Mouse (Mus musculus) lung, adult 2 months (tissue): ENCODE results near the gene L3mbtl1. TPM values are rescaled to one million over a fixed set of nuclear protein-coding genes. Genes with fewer than 3 reads are reported as not detected.

Experiments used
- DNase-seq: peaks from one replicate; pipeline ENCODE4 v3.0.0; 2022
- H3K4me1 ChIP-seq: fragments of 200-500 bp; 2 replicates; pipeline ENCODE4 v1.6.1; 2011; ENCODE audit warnings: low read length; ENCODE audit not compliant: control insufficient read depth, insufficient read depth
- H3K4me3 ChIP-seq: fragments of 200-500 bp; replicated peaks from 2 replicates; pipeline ENCODE3; 2011; ENCODE audit warnings: low read depth, mild to moderate bottlenecking, control low read depth, low read length; ENCODE audit errors: extremely low read depth
- CTCF ChIP-seq: fragments of 200-500 bp; IDR thresholded peaks from 2 replicates; pipeline ENCODE4 v1.5.1; 2011; ENCODE audit warnings: mild to moderate bottlenecking, low read length, control low read depth; ENCODE audit not compliant: insufficient read depth
- POLR2A ChIP-seq: fragments of 200-500 bp; IDR thresholded peaks from 2 replicates; pipeline ENCODE4 v1.6.1; 2011; ENCODE audit warnings: low read depth, mild to moderate bottlenecking, control low read depth, low read length, borderline replicate concordance; ENCODE audit errors: extremely low read depth
- WGBS: fragments of 180-500 bp; shearing (Covaris S2); methylation state at CpG from one replicate; pipeline ENCODE4 v1.1.7; 2018; 5-methylcytosine and 5-hydroxymethylcytosine counted together
- polyA plus RNA-seq: library from polyadenylated mRNA; depleted of rRNA; stranded (reverse); fragments of >200 nt; gene quantifications from 2 replicates; pipeline ENCODE4 v1.2.3, GENCODE M21; 2012

The L3mbtl1 gene
- polyA plus RNA-seq, 1 experiment: 0.30 TPM

- H3K4me3 ChIP-seq: no peak overlapping the region
- no peak for TF ChIP-seq POLR2A
- TF ChIP-seq CTCF: no peak
- H3K4me1 ChIP-seq: no peaks in the 10 kb centered on the region; the same call in 1 of the 2 replicates
- WGBS: 71% methylated on average over 4 of the region's 4 CpGs
- no peak for DNase-seq
Measured at GRCm38 (mm10) chr2:162988235-162988634, 45.0 kb downstream of the L3mbtl1 start.

DNA sequence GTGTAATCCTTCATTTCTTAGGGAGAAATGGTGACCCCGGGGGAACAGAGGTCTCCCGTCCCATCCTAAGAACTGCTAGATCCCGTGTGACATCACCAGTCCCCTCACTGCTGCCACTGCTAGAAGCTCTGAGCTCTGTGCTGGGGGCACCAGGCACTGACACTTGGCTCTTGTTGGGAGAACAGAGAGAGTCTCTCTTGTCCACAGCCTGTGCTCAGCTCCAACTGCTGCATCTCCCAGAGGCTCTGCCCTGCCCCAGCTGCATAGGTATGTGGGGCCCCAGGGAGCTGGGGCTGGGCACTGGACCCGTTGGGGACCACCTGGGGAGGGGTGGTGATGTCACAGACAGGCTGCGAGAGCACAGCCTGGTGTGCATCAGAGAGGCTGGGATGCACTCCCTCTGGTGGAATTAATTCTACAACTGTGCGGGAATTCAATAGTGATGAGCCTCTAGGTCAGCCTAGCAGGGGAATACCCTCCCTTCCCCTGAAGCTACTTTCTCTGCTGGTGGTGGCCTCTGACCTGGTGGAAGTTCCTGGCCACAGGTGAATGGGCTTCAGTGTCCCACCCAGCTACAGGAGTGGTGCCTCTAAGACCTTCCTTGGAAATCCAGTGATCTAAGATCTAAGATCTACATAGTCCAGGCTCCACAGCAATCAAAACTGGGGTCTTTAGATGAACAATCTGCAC, 48.3 kb downstream of the L3mbtl1 start:
- 39% methylated on average over 6 of the region's 6 CpGs for WGBS

DNA sequence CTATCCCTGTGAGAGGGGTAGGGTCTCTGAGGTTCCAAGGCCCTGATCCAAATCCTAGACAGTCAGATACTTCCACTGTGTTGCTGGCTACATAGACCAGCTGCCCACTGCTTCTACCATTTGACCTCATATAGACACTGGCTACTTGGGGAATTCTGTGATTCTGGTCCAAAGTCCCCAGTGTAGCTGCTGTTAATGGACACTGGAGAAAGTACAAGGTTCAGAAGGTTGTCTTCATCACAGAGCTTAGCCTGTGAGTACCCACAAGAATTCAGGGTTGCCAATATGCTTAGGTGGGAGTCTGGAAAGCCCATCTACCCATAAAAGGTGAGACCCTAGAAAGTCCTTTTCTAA, 48.8 kb downstream of the L3mbtl1 start:
- Histone ChIP-seq H3K4me3 (no peak overlapping the region), H3K4me1 (no peaks in the 10 kb centered on the region)
- DNase-seq: no peak
- TF ChIP-seq POLR2A (no peak), CTCF (no peak)

More for the DNA sequence above, 48.3 kb downstream of the L3mbtl1 start:
- TF ChIP-seq POLR2A (no peak), CTCF (no peak)
- H3K4me1 ChIP-seq: no peaks in the 10 kb centered on the region
- no peak overlapping the region for H3K4me3 ChIP-seq
- DNase-seq: no peak

DNA sequence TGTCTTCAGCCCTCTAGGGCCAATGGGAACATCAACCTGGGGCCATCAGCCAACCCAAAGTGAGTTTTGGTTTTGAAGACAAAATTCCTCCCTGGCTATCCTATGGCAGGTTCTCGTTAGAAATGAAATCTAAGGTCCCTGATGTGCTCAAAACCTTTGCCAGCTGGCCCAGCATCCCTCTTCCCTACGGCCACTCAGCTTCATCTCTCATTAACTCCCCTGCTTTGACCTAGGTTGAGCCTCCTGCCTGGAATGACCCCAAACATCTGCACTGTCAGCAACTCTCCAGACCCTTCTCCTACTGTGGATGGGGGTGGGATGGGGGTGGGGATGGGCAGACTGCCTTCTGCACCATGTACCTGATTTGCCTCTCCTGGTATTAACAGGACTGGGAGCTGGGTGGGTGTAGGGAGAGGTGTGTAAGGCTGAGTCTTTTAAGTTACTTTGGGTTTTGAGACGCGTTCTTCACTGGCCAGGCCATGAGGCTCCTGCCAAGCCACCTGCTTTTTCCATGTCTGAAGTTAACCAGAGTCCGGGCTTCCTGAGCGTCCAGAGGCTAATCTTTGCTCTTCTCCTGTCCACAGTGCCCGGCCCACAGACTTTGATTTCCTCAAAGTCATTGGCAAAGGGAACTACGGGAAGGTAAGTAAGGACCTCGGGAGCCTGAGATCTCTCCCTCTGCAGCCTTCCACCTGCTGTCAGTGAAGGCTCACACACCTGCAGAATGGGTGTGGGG, 50.8 kb downstream of the L3mbtl1 start:
- WGBS: 77% methylated on average over 9 of the region's 9 CpGs

GRCm38 (mm10) chr2:162998528-162999230, 55.4 kb downstream of the L3mbtl1 start:
- peak; percentile 62 for DNase-seq
- 22% methylated on average over 18 of the region's 18 CpGs for WGBS
- H3K4me1 ChIP-seq: peaks cover 3% of the 10 kb centered on the region; the same call in 1 of the 2 replicates
- H3K4me3 ChIP-seq: no peak overlapping the region
- TF ChIP-seq CTCF (peak; percentile 94), POLR2A (no peak)

More for the DNA sequence above, 50.8 kb downstream of the L3mbtl1 start:
- TF ChIP-seq CTCF (no peak), POLR2A (no peak)
- Histone ChIP-seq H3K4me3 (no peak overlapping the region), H3K4me1 (peaks cover 3% of the 10 kb centered on the region; the same call in 1 of the 2 replicates)
- no peak for DNase-seq

DNA sequence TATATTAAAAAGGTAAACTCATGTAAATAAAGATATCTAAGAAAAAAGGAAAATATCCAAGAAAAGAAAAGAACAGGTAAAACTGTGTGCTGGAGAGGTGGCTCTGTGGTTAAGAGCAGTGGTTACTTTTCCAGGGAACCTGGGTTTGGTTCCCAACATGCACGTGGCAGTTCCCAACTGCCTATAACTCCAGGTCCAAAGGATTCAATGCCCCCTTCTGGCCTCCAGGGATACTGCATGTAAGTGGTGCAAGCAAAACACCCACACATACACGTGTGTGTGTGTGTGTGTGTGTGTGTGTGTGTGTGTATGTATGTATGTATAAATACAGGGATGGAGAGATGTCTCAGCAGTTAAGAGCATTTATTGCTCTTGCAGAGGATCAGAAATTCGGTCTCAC, 56.5 kb downstream of the L3mbtl1 start:
- Histone ChIP-seq H3K4me1 (peaks cover 3% of the 10 kb centered on the region; the same call in 1 of the 2 replicates), H3K4me3 (no peak overlapping the region)
- peak; percentile 34 for DNase-seq
- TF ChIP-seq CTCF (peak; percentile 60), POLR2A (no peak)
- 27% methylated on average over 3 of the region's 3 CpGs for WGBS

GRCm38 (mm10) chr2:163001071-163001470, 57.8 kb downstream of the L3mbtl1 start:
- no peak for DNase-seq
- no peak for TF ChIP-seq CTCF
- TF ChIP-seq POLR2A: no peak
- no peak overlapping the region for H3K4me3 ChIP-seq
- H3K4me1 ChIP-seq: peaks cover 3% of the 10 kb centered on the region; the same call in 1 of the 2 replicates
- WGBS: 91% methylated on average over 1 of the region's 1 CpGs

- no peak overlapping the region for H3K4me3 ChIP-seq
- no peak for DNase-seq
- TF ChIP-seq CTCF: no peak
- no peak for TF ChIP-seq POLR2A
- no peaks in the 10 kb centered on the region for H3K4me1 ChIP-seq
- WGBS: 50% methylated on average over 4 of the region's 4 CpGs
Measured at GRCm38 (mm10) chr2:163007299-163007698, 64.0 kb downstream of the L3mbtl1 start.
